7 mouse cellular contexts compared by ENCODE assay signal in the genomic region with DNA sequence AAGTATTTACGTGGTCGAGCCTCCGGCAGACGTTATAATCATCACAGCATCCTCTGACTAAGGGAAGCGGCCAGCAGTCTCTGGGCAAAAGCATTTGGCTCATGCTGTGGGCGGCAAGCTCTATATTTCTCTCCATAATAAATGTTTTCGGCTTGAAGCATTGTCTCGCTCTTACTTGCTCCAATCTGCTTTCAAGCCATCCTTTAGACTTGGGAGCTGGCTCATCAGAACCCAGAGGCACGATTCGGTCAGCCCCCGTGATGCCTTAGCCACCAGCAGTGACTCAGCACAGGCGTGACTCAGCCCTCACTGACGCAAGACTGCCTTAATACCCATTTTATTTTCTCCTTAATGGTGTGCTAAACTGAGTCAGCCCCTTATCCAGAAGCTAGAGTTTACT. TPM values are rescaled to one million over a fixed set of nuclear protein-coding genes. Genes with fewer than 3 reads are reported as not detected.
DNase-seq lines count a peak whose midpoint lies in the region; ATAC-seq lines count a peak whose summit lies in the region.

No protein-coding gene starts in this region.

- no peak for ATAC-seq in kidney, embryonic 15.5 days (replicated peaks; ENCODE audit: low FRiP score)

- H3K27me3 ChIP-seq in kidney, embryonic 15.5 days: 0 out of 2 replicates have a peak, but pooled peaks cover 3% of the 10 kb centered on the region
- peaks cover 92% of the 10 kb centered on the region for H3K27me3 ChIP-seq in hindbrain, embryonic 10.5 days (ENCODE audit: insufficient read depth, poor library complexity, severe bottlenecking)

- peaks cover 8% of the 10 kb centered on the region for H3K4me1 ChIP-seq in kidney, embryonic 15.5 days
- peaks cover 7% of the 10 kb centered on the region for H3K4me1 ChIP-seq in hindbrain, embryonic 10.5 days (replicated peaks)

- intact Hi-C loops in left cerebral cortex, postnatal 14 days (cut with DNase I): no loop called here

- H3K4me2 ChIP-seq in kidney, embryonic 15.5 days: no peak overlapping the region

- no peak overlapping the region for H3K9ac ChIP-seq in kidney, embryonic 15.5 days

- H3K27ac ChIP-seq in kidney, embryonic 15.5 days: no peak overlapping the region
- H3K27ac ChIP-seq in hindbrain, embryonic 10.5 days: no peak overlapping the region

- DNase-seq in right cerebral cortex, postnatal 25 days: peak; percentile 76
- DNase-seq in right cerebral cortex, postnatal 10 days (ENCODE audit: low spot score in 2 of 2): no peak
- DNase-seq in adrenal gland, adult 8-10 months: peak; percentile 77
- DNase-seq in left cerebral cortex, postnatal 14 days (ENCODE audit: low spot score in 2 of 2): peak; percentile 43 to 63
- DNase-seq in telencephalon, adult 2 months (ENCODE audit: low read depth, low spot score): peak; percentile 83
- DNase-seq in hindbrain, embryonic 10.5 days (ENCODE audit: low spot score): no peak

- 78% methylated on average over 13 of the region's 13 CpGs for WGBS in kidney, embryonic 15.5 days
- WGBS in hindbrain, embryonic 10.5 days: 79% methylated on average over 13 of the region's 13 CpGs

- no peaks in the 10 kb centered on the region for H3K36me3 ChIP-seq in kidney, embryonic 15.5 days
- no peaks in the 10 kb centered on the region for H3K36me3 ChIP-seq in hindbrain, embryonic 10.5 days

- H3K4me3 ChIP-seq in kidney, embryonic 15.5 days (replicated peaks): no peak overlapping the region
- H3K4me3 ChIP-seq in hindbrain, embryonic 10.5 days: no peak overlapping the region

- H3K9me3 ChIP-seq in kidney, embryonic 15.5 days (replicated peaks): no peaks in the 10 kb centered on the region
- H3K9me3 ChIP-seq in hindbrain, embryonic 10.5 days: peaks cover 7% of the 10 kb centered on the region; the same call in 1 of the 2 replicates

RNA-seq across cellular contexts. Expression of gene Htatip2, which starts 3.7 kb away (rescaled TPM):
- total RNA-seq in adrenal gland, adult 8-10 months (2022): 10 to 100 TPM; 47.5 to 55.6 (median 50.7) TPM
- 1 to 10 TPM; 8.5 to 8.9 TPM for total RNA-seq in left cerebral cortex, postnatal 14 days (2021)
- 8.3 and 8.6 TPM in 2 replicates for polyA plus RNA-seq in kidney, embryonic 15.5 days (2015; fragmentation: Nextera tagmentation; extraction: Ambion mirVana)
- 3.6 and 4.3 TPM in 2 replicates for polyA plus RNA-seq in hindbrain, embryonic 10.5 days (2016; fragmentation: Nextera tagmentation; extraction: Ambion mirVana)

RNA-seq across cellular contexts. Expression of gene Prmt3, which starts 15.5 kb away (rescaled TPM):
- total RNA-seq in adrenal gland, adult 8-10 months (2022): 10 to 100 TPM; 35.2 to 53.3 (median 42.3) TPM
- total RNA-seq in left cerebral cortex, postnatal 14 days (2021): 10 to 100 TPM; 32.6 to 33.9 TPM
- 62.5 and 65.8 TPM in 2 replicates for polyA plus RNA-seq in kidney, embryonic 15.5 days (2015; fragmentation: Nextera tagmentation; extraction: Ambion mirVana)
- polyA plus RNA-seq in hindbrain, embryonic 10.5 days (2016; fragmentation: Nextera tagmentation; extraction: Ambion mirVana): 49.7 and 65.0 TPM in 2 replicates

Comparison
In these comparisons a context has a peak if more than half of its experiments do, and no peak if none do; other contexts are left out.
1. DNase-seq: peak in right cerebral cortex, postnatal 25 days (single experiment), adrenal gland, adult 8-10 months (single experiment), left cerebral cortex, postnatal 14 days (2 of 2) and telencephalon, adult 2 months (single experiment); none in right cerebral cortex, postnatal 10 days (0 of 2) and hindbrain, embryonic 10.5 days (single experiment).
2. RNA of gene Htatip2, which starts 3.7 kb away (total RNA-seq): 47.5 to 55.6 TPM in adrenal gland, adult 8-10 months; 8.5 to 8.9 TPM in left cerebral cortex, postnatal 14 days; every median in the first group is over 4 times any median in the second.